Mouse (Mus musculus) hindbrain, postnatal 0 days (tissue): ENCODE data around the gene Fam162a. TPM values are rescaled to one million over a fixed set of nuclear protein-coding genes. Genes with fewer than 3 reads are reported as not detected.
"Not testable (repeated sequence)": the region's sequence is repeated elsewhere in the genome, so short reads cannot be mapped to it uniquely, and the experiment has no call there.

Experiments used
- ATAC-seq: fragments of 200-750 bp; cut with Nextera tagmentation; 2 replicates; pipeline ENCODE4 v1.8.0; 2017; ENCODE audit warnings: mild to moderate bottlenecking, moderate TSS enrichment, moderate library complexity
- DNase-seq: peaks from one replicate; pipeline ENCODE4 v3.0.0-alpha.2; 2015; ENCODE audit warnings: low spot score
- H3K27ac ChIP-seq: fragments of 300-500 bp; sonication (generic); 2 replicates; pipeline ENCODE4 v1.5.1; 2014; ENCODE audit warnings: mild to moderate bottlenecking
- H3K27me3 ChIP-seq: fragments of 300-500 bp; sonication (generic); 2 replicates; pipeline ENCODE4 v1.6.1; 2014; ENCODE audit warnings: low read length, mixed read lengths; ENCODE audit not compliant: insufficient read depth
- H3K36me3 ChIP-seq: fragments of 300-500 bp; sonication (generic); 2 replicates; pipeline ENCODE4 v1.6.1; 2014; ENCODE audit warnings: low read length, mixed read lengths; ENCODE audit not compliant: insufficient read depth
- H3K4me1 ChIP-seq: fragments of 300-500 bp; sonication (generic); 2 replicates; pipeline ENCODE4 v1.6.1; 2014; ENCODE audit warnings: antibody characterized with exemption, low read length, mixed read lengths; ENCODE audit not compliant: insufficient read depth
- H3K4me2 ChIP-seq: fragments of 300-500 bp; sonication (generic); 2 replicates; pipeline ENCODE4 v1.6.1; 2014; ENCODE audit warnings: low read depth, mild to moderate bottlenecking, low read length, moderate library complexity, mixed read lengths
- H3K4me3 ChIP-seq: fragments of 300-500 bp; sonication (generic); 2 replicates; pipeline ENCODE4 v1.5.1; 2014; ENCODE audit warnings: low read length
- H3K9ac ChIP-seq: fragments of 300-500 bp; sonication (generic); replicated peaks from 2 replicates; pipeline ENCODE4 v1.6.1; 2014; ENCODE audit warnings: mild to moderate bottlenecking, low read length, moderate library complexity, mixed read lengths
- H3K9me3 ChIP-seq: fragments of 300-500 bp; sonication (generic); 2 replicates; pipeline ENCODE4 v1.6.1; 2016; ENCODE audit warnings: low read length, mixed read lengths
- CTCF ChIP-seq: IDR thresholded peaks from 2 replicates; pipeline ENCODE4 v1.5.1; 2016; ENCODE audit warnings: antibody characterized with exemption, control low read depth, low read depth
- WGBS: fragments of 180-500 bp; shearing (Covaris S2); extraction: QIAGEN DNeasy Blood & Tissue Kit; methylation state at CpG from one replicate; pipeline ENCODE4 v1.1.7; 2014; 5-methylcytosine and 5-hydroxymethylcytosine counted together
- polyA plus RNA-seq: library from polyadenylated mRNA; unstranded; fragments of >200 nt; fragmentation: Nextera tagmentation; extraction: Ambion mirVana; gene quantifications from 2 replicates; pipeline ENCODE4 v1.2.1, GENCODE M21; 2015
- total RNA-seq: library from RNA; depleted of rRNA; stranded (reverse); fragments of >200 nt; gene quantifications from 2 replicates; pipeline ENCODE4 v1.2.3, GENCODE M21; 2014; rRNA removed

Fam162a gene
- total and polyA plus RNA-seq, 2 experiments from 2014 or later = 8.3 to 146 TPM

GRCm38 (mm10) chr16:36008396-36008795 lies 63.0 kb downstream of the Fam162a start:
- no peak for DNase-seq
- no peaks in the 10 kb centered on the region for H3K27me3 ChIP-seq
- no peak for TF ChIP-seq CTCF
- no peak for ATAC-seq
- no peaks in the 10 kb centered on the region for H3K4me1 ChIP-seq
- no peak overlapping the region for H3K9ac ChIP-seq
- H3K4me3 ChIP-seq = no peak overlapping the region
- no peaks in the 10 kb centered on the region for H3K9me3 ChIP-seq
- H3K36me3 ChIP-seq = peaks cover 11% of the 10 kb centered on the region; the same call in 1 of the 2 replicates
- 99% methylated on average over 3 of the region's 3 CpGs for WGBS
- H3K4me2 ChIP-seq = no peak overlapping the region
- no peak overlapping the region for H3K27ac ChIP-seq

- not testable (repeated sequence) for H3K27ac ChIP-seq, H3K4me3 ChIP-seq, H3K9me3 ChIP-seq, DNase-seq, H3K9ac ChIP-seq, H3K36me3 ChIP-seq, H3K4me2 ChIP-seq, ATAC-seq, H3K4me1 ChIP-seq, H3K27me3 ChIP-seq
- 93% methylated on average over 4 of the region's 4 CpGs for WGBS
Measured at GRCm38 (mm10) chr16:35998852-35999251, 72.5 kb downstream of the Fam162a start.

Other genes starting within 250 kb of the Fam162a start
- gene Parp14, start 200.1 kb downstream of the Fam162a start, total RNA-seq = 0.47 and 1.3 TPM in 2 replicates
- 0.61 and 0.79 TPM in 2 replicates for gene Parp14, start 200.1 kb downstream of the Fam162a start, polyA plus RNA-seq
- 2.5 and 3.5 TPM in 2 replicates for gene Parp9, start 133.1 kb downstream of the Fam162a start, total RNA-seq
- gene Parp9, start 133.1 kb downstream of the Fam162a start, polyA plus RNA-seq = 3.6 and 3.8 TPM in 2 replicates
- gene Dtx3l, start 132.4 kb downstream of the Fam162a start, total RNA-seq = 0.93 and 2.5 TPM in 2 replicates
- gene Dtx3l, start 132.4 kb downstream of the Fam162a start, polyA plus RNA-seq = 1.2 and 1.5 TPM in 2 replicates
- gene Kpna1, start 92.8 kb downstream of the Fam162a start, total RNA-seq = 53.8 and 55.9 TPM in 2 replicates
- 54.6 and 55.2 TPM in 2 replicates for gene Kpna1, start 92.8 kb downstream of the Fam162a start, polyA plus RNA-seq
- gene Wdr5b, start 30.4 kb downstream of the Fam162a start, total RNA-seq = 5.6 and 6.1 TPM in 2 replicates
- gene Wdr5b, start 30.4 kb downstream of the Fam162a start, polyA plus RNA-seq = 4.9 and 6.8 TPM in 2 replicates
- gene Ccdc58, start 91 bp upstream of the Fam162a start, total RNA-seq = 3.8 and 4.9 TPM in 2 replicates
- gene Ccdc58, start 91 bp upstream of the Fam162a start, polyA plus RNA-seq = 27.8 and 34.0 TPM in 2 replicates
- gene Csta1, start 59.6 kb upstream of the Fam162a start, total RNA-seq = not detected in 2 replicates
- gene Csta1, start 59.6 kb upstream of the Fam162a start, polyA plus RNA-seq = not detected in 2 replicates
- gene Stfa2l1, start 85.2 kb upstream of the Fam162a start, total RNA-seq = not detected in 2 replicates
- 0.84 and 1.1 TPM in 2 replicates for gene Stfa2l1, start 85.2 kb upstream of the Fam162a start, polyA plus RNA-seq
- not detected in 2 replicates for gene Gm5483, start 112.6 kb upstream of the Fam162a start, total RNA-seq
- 0.96 and 1.7 TPM in 2 replicates for gene Gm5483, start 112.6 kb upstream of the Fam162a start, polyA plus RNA-seq
- not detected in 2 replicates for gene Gm5416, start 138.8 kb upstream of the Fam162a start, total RNA-seq
- gene Gm5416, start 138.8 kb upstream of the Fam162a start, polyA plus RNA-seq = not detected in 2 replicates
- not detected in 2 replicates for gene 2010005H15Rik, start 149.9 kb upstream of the Fam162a start, total RNA-seq
- gene 2010005H15Rik, start 149.9 kb upstream of the Fam162a start, polyA plus RNA-seq = 0.68 and 0.83 TPM in 2 replicates
- gene Stfa1, start 205.4 kb upstream of the Fam162a start, total RNA-seq = not detected in 2 replicates
- gene Stfa1, start 205.4 kb upstream of the Fam162a start, polyA plus RNA-seq = 1.7 and 2.0 TPM in 2 replicates